Mouse (Mus musculus): Measurements from ENCODE around the gene Tshb. TPM values are rescaled to one million over a fixed set of nuclear protein-coding genes. Genes with fewer than 3 reads are reported as not detected.

Tshb gene
- polyA plus RNA-seq (2011; ENCODE audit: insufficient read length, low read depth, missing spikeins) = not detected in 2 replicates

- no peak within 1 kb of the TSS for H3K27ac ChIP-seq (ENCODE audit: insufficient read depth, low read length)
- no peaks in the 10 kb centered on the region for H3K4me1 ChIP-seq (ENCODE audit: control insufficient read depth, insufficient read depth, low read length)
- no peak for TF ChIP-seq CTCF (IDR thresholded peaks at IDR 0.05; ENCODE audit: borderline replicate concordance, insufficient read depth, low read length)
- no peak within 1 kb of the TSS for H3K4me3 ChIP-seq (ENCODE audit: insufficient read depth, low read length)
These were observed at the start of gene Tshb for GRCm38 (mm10) chr3:102782618-102783017. Gene Tshb, minus strand, starts transcription at chr3:102782718.

- Histone ChIP-seq H3K27ac (ENCODE audit: insufficient read depth, low read length) (no peak overlapping the region), H3K4me1 (ENCODE audit: control insufficient read depth, insufficient read depth, low read length) (no peaks in the 10 kb centered on the region), H3K4me3 (ENCODE audit: insufficient read depth, low read length) (no peak overlapping the region)
- TF ChIP-seq POLR2A (IDR thresholded peaks at IDR 0.05; ENCODE audit: low read depth, low read length) (no peak), CTCF (IDR thresholded peaks at IDR 0.05; ENCODE audit: borderline replicate concordance, insufficient read depth, low read length) (no peak)
These were observed 21.4 kb upstream of the Tshb start for GRCm38 (mm10) chr3:102803937-102804336.

GRCm38 (mm10) chr3:102787369-102787768, 4.9 kb upstream of the Tshb start:
- Histone ChIP-seq H3K4me3 (ENCODE audit: insufficient read depth, low read length) (no peak overlapping the region), H3K27ac (ENCODE audit: insufficient read depth, low read length) (no peak overlapping the region), H3K4me1 (ENCODE audit: control insufficient read depth, insufficient read depth, low read length) (no peaks in the 10 kb centered on the region)
- TF ChIP-seq POLR2A (IDR thresholded peaks at IDR 0.05; ENCODE audit: low read depth, low read length) (no peak), CTCF (IDR thresholded peaks at IDR 0.05; ENCODE audit: borderline replicate concordance, insufficient read depth, low read length) (no peak)

- Histone ChIP-seq H3K4me3 (ENCODE audit: insufficient read depth, low read length) (no peak overlapping the region), H3K4me1 (ENCODE audit: control insufficient read depth, insufficient read depth, low read length) (no peaks in the 10 kb centered on the region), H3K27ac (ENCODE audit: insufficient read depth, low read length) (no peak overlapping the region)
- TF ChIP-seq CTCF (IDR thresholded peaks at IDR 0.05; ENCODE audit: borderline replicate concordance, insufficient read depth, low read length) = no peak
- TF ChIP-seq POLR2A (IDR thresholded peaks at IDR 0.05; ENCODE audit: low read depth, low read length) = no peak
These were observed 9.5 kb downstream of the Tshb start for GRCm38 (mm10) chr3:102773018-102773417.

- Histone ChIP-seq H3K4me3 (ENCODE audit: insufficient read depth, low read length) (no peak overlapping the region), H3K27ac (ENCODE audit: insufficient read depth, low read length) (no peak overlapping the region), H3K4me1 (ENCODE audit: control insufficient read depth, insufficient read depth, low read length) (no peaks in the 10 kb centered on the region)
- TF ChIP-seq POLR2A (IDR thresholded peaks at IDR 0.05; ENCODE audit: low read depth, low read length) (no peak), CTCF (IDR thresholded peaks at IDR 0.05; ENCODE audit: borderline replicate concordance, insufficient read depth, low read length) (no peak)
These were observed 17.7 kb downstream of the Tshb start for GRCm38 (mm10) chr3:102764850-102765249.

GRCm38 (mm10) chr3:102763713-102764400, 18.7 kb downstream of the Tshb start:
- Histone ChIP-seq H3K27ac (ENCODE audit: insufficient read depth, low read length) (no peak overlapping the region), H3K4me3 (ENCODE audit: insufficient read depth, low read length) (no peak overlapping the region), H3K4me1 (ENCODE audit: control insufficient read depth, insufficient read depth, low read length) (no peaks in the 10 kb centered on the region)
- TF ChIP-seq POLR2A (IDR thresholded peaks at IDR 0.05; ENCODE audit: low read depth, low read length) (no peak), CTCF (IDR thresholded peaks at IDR 0.05; ENCODE audit: borderline replicate concordance, insufficient read depth, low read length) (no peak)

GRCm38 (mm10) chr3:102762388-102762787, 20.1 kb downstream of the Tshb start:
- TF ChIP-seq POLR2A (IDR thresholded peaks at IDR 0.05; ENCODE audit: low read depth, low read length) (no peak), CTCF (IDR thresholded peaks at IDR 0.05; ENCODE audit: borderline replicate concordance, insufficient read depth, low read length) (no peak)
- H3K27ac ChIP-seq (ENCODE audit: insufficient read depth, low read length) = no peak overlapping the region
- H3K4me1 ChIP-seq (ENCODE audit: control insufficient read depth, insufficient read depth, low read length) = no peaks in the 10 kb centered on the region
- H3K4me3 ChIP-seq (ENCODE audit: insufficient read depth, low read length) = no peak overlapping the region

GRCm38 (mm10) chr3:102760236-102760635, 22.3 kb downstream of the Tshb start:
- Histone ChIP-seq H3K27ac (ENCODE audit: insufficient read depth, low read length) (no peak overlapping the region), H3K4me3 (ENCODE audit: insufficient read depth, low read length) (no peak overlapping the region), H3K4me1 (ENCODE audit: control insufficient read depth, insufficient read depth, low read length) (peaks cover 14% of the 10 kb centered on the region)
- TF ChIP-seq CTCF (IDR thresholded peaks at IDR 0.05; ENCODE audit: borderline replicate concordance, insufficient read depth, low read length) (no peak), POLR2A (IDR thresholded peaks at IDR 0.05; ENCODE audit: low read depth, low read length) (no peak)

- no peak overlapping the region for H3K4me3 ChIP-seq (ENCODE audit: insufficient read depth, low read length)
- H3K27ac ChIP-seq (ENCODE audit: insufficient read depth, low read length) = no peak overlapping the region
- TF ChIP-seq CTCF (IDR thresholded peaks at IDR 0.05; ENCODE audit: borderline replicate concordance, insufficient read depth, low read length) (no peak), POLR2A (IDR thresholded peaks at IDR 0.05; ENCODE audit: low read depth, low read length) (no peak)
- peaks cover 14% of the 10 kb centered on the region for H3K4me1 ChIP-seq (ENCODE audit: control insufficient read depth, insufficient read depth, low read length)
These were observed 25.5 kb downstream of the Tshb start for GRCm38 (mm10) chr3:102757019-102757418.

GRCm38 (mm10) chr3:102755801-102756200, 26.7 kb downstream of the Tshb start:
- TF ChIP-seq POLR2A (IDR thresholded peaks at IDR 0.05; ENCODE audit: low read depth, low read length) (no peak), CTCF (IDR thresholded peaks at IDR 0.05; ENCODE audit: borderline replicate concordance, insufficient read depth, low read length) (no peak)
- Histone ChIP-seq H3K4me1 (ENCODE audit: control insufficient read depth, insufficient read depth, low read length) (peaks cover 14% of the 10 kb centered on the region), H3K27ac (ENCODE audit: insufficient read depth, low read length) (peak overlapping the region; percentile 21; the same call in 1 of the 2 replicates), H3K4me3 (ENCODE audit: insufficient read depth, low read length) (no peak overlapping the region)
